ENCODE assay signal across 21 mouse cellular contexts in genomic region chr2:59420496-59420895, GRCm38 (mm10).
"Had no signal": no experiment of that assay in that cellular context is flagged by ENCODE, and none has a peak within 500 bp of the region (broad histone marks: within the 10 kb centered on the region; RNA-seq: fewer than 3 reads in every experiment).

No protein-coding gene starts in this region.

- H3K36me3 ChIP-seq: intestine, embryonic 15.5 days; limb, embryonic 10.5 days; limb, embryonic 13.5 days; liver, embryonic 12.5 days; liver, embryonic 15.5 days; midbrain, embryonic 10.5 days; midbrain, embryonic 13.5 days; neural tube, embryonic 13.5 days had no signal

- H3K27me3 ChIP-seq: intestine, embryonic 15.5 days; limb, embryonic 13.5 days; liver, embryonic 12.5 days; liver, embryonic 15.5 days; midbrain, embryonic 13.5 days; neural tube, embryonic 13.5 days had no signal

- ATAC-seq: liver, embryonic 12.5 days; midbrain, embryonic 13.5 days; midbrain, embryonic 16.5 days had no signal

- H3K4me1 ChIP-seq: liver, embryonic 12.5 days; liver, embryonic 15.5 days; megakaryocyte, embryonic 14.5 days had no signal

- H3K27ac ChIP-seq: intestine, embryonic 15.5 days; layer of hippocampus, adult 2 months; limb, embryonic 10.5 days; limb, embryonic 13.5 days; liver, embryonic 12.5 days; liver, embryonic 15.5 days; midbrain, embryonic 10.5 days; midbrain, embryonic 13.5 days; neural tube, embryonic 13.5 days had no signal

- H3K4me2 ChIP-seq: intestine, embryonic 15.5 days; limb, embryonic 13.5 days; liver, embryonic 12.5 days; liver, embryonic 15.5 days; midbrain, embryonic 13.5 days; neural tube, embryonic 13.5 days had no signal

- H3K9ac ChIP-seq: intestine, embryonic 15.5 days; limb, embryonic 13.5 days; liver, embryonic 12.5 days; liver, embryonic 15.5 days; midbrain, embryonic 13.5 days; neural tube, embryonic 13.5 days had no signal

- DNase-seq: kidney, adult 11 months; kidney, adult 9 months; kidney, postnatal 14 days; layer of hippocampus, adult 9-11 months; liver; lung, adult 18-20 months; lung, postnatal 14 days; thymus, adult 18-20 months; thymus, postnatal 36 days had no signal

- H3K9me3 ChIP-seq: intestine, embryonic 15.5 days; limb, embryonic 10.5 days; limb, embryonic 13.5 days; liver, embryonic 12.5 days; liver, embryonic 15.5 days; midbrain, embryonic 10.5 days; midbrain, embryonic 13.5 days; neural tube, embryonic 13.5 days had no signal

- H3K4me3 ChIP-seq: intestine, embryonic 15.5 days; layer of hippocampus, adult 2 months; limb, embryonic 10.5 days; limb, embryonic 13.5 days; liver, embryonic 12.5 days; liver, embryonic 15.5 days; megakaryocyte, embryonic 14.5 days; midbrain, embryonic 10.5 days; midbrain, embryonic 13.5 days; myocyte; neural tube, embryonic 13.5 days had no signal
